Mouse (Mus musculus) midbrain, embryonic 12.5 days (tissue): ENCODE results near the gene Smim4. TPM values are rescaled to one million over a fixed set of nuclear protein-coding genes. Genes with fewer than 3 reads are reported as not detected.

ENCODE experiments used
- ATAC-seq: fragments of 200-750 bp; cut with Nextera tagmentation; 2 replicates; pipeline ENCODE4 v1.8.0; 2017; ENCODE audit warnings: low read depth, moderate TSS enrichment, moderate library complexity; ENCODE audit not compliant: low FRiP score
- H3K27ac ChIP-seq: fragments of 300-500 bp; sonication (generic); replicated peaks from 2 replicates; pipeline ENCODE4 v1.5.1; 2016; ENCODE audit warnings: mild to moderate bottlenecking
- H3K27me3 ChIP-seq: fragments of 300-500 bp; sonication (generic); 2 replicates; pipeline ENCODE4 v1.6.1; 2016; ENCODE audit warnings: mild to moderate bottlenecking
- H3K36me3 ChIP-seq: fragments of 300-500 bp; sonication (generic); 2 replicates; pipeline ENCODE4 v1.6.1; 2016
- H3K4me1 ChIP-seq: fragments of 300-500 bp; sonication (generic); 2 replicates; pipeline ENCODE4 v1.6.1; 2016
- H3K4me2 ChIP-seq: fragments of 300-500 bp; sonication (generic); replicated peaks from 2 replicates; pipeline ENCODE4 v1.6.1; 2016; ENCODE audit warnings: mild to moderate bottlenecking, moderate library complexity
- H3K4me3 ChIP-seq: fragments of 300-500 bp; sonication (generic); 2 replicates; pipeline ENCODE4 v1.5.1; 2016; ENCODE audit warnings: mild to moderate bottlenecking
- H3K9ac ChIP-seq: fragments of 300-500 bp; sonication (generic); replicated peaks from 2 replicates; pipeline ENCODE4 v1.6.1; 2016; ENCODE audit warnings: mild to moderate bottlenecking, moderate library complexity
- H3K9me3 ChIP-seq: fragments of 300-500 bp; sonication (generic); 2 replicates; pipeline ENCODE4 v1.6.1; 2016; ENCODE audit warnings: mild to moderate bottlenecking
- WGBS: fragments of 180-500 bp; shearing (Covaris S2); methylation state at CpG from one replicate; pipeline ENCODE4 v1.1.7; 2016; 5-methylcytosine and 5-hydroxymethylcytosine counted together
- polyA plus RNA-seq: library from polyadenylated mRNA; unstranded; fragments of >200 nt; fragmentation: Nextera tagmentation; extraction: Ambion mirVana; gene quantifications from 2 replicates; pipeline ENCODE4 v1.2.1, GENCODE M21; 2016

Gene Smim4
- polyA plus RNA-seq, 1 experiment from 2014 or later: 61.1 TPM

- 55% methylated on average over 7 of the region's 7 CpGs for WGBS
- Histone ChIP-seq H3K36me3 (peaks cover 10% of the 10 kb centered on the region), H3K4me1 (0 out of 2 replicates have a peak, but pooled peaks cover 4% of the 10 kb centered on the region), H3K27me3 (no peaks in the 10 kb centered on the region), H3K9ac (no peak overlapping the region), H3K4me2 (no peak overlapping the region), H3K27ac (no peak overlapping the region), H3K9me3 (no peaks in the 10 kb centered on the region), H3K4me3 (no peak overlapping the region)
- ATAC-seq: no peak
These were observed 36.7 kb upstream of the Smim4 start for GRCm38 (mm10) chr14:31165458-31165857.

DNA sequence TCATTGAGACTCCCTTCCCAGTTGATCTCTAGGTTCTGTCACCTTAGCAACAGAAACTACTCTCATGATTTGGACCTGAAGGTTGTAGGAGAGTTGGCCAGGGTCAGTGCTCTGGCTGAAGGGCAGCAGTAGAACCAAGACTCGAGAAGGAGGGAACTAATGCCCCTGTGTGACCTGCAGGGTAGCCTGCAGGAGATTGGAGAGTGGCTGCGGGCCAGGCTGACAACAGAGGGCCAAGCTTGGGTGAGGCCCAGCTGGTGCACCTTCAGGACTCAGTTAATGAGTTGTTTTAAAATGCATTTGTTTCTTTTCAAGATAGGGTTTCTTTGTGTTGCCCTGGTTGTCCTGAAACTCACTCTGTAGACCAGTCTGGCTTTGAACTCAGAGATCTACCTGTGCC lies 36.3 kb upstream of the Smim4 start:
- H3K9ac ChIP-seq: no peak overlapping the region
- ATAC-seq: no peak
- 61% methylated on average over 2 of the region's 2 CpGs for WGBS

DNA sequence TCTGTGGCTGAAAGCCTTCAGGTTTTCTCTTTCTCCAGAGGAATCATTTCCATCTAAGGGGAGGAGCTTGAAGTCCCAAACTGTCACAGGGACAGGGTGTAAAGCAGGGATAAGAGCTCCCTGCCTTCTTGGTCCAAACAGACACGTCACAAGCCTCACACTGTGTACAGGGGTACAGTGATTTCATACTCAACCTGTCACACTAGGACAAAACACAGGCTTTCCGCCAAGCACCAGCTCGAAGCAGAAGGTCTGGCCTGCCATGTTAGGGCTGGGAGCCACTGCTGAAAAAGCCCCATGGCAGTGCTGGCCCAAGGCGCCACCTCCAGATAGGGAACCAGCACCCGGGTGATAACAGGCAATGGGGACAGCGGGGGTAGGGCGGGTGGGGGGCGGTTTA lies 35.3 kb upstream of the Smim4 start:
- H3K36me3 ChIP-seq: no peaks in the 10 kb centered on the region
- no peaks in the 10 kb centered on the region for H3K27me3 ChIP-seq
- H3K9ac ChIP-seq: no peak overlapping the region
- H3K4me2 ChIP-seq: no peak overlapping the region
- H3K4me3 ChIP-seq: no peak overlapping the region
- H3K9me3 ChIP-seq: no peaks in the 10 kb centered on the region
- H3K27ac ChIP-seq: no peak overlapping the region
- 83% methylated on average over 8 of the region's 8 CpGs for WGBS
- no peak for ATAC-seq
- H3K4me1 ChIP-seq: 0 out of 2 replicates have a peak, but pooled peaks cover 4% of the 10 kb centered on the region

More for the DNA sequence above, 36.3 kb upstream of the Smim4 start:
- no peak overlapping the region for H3K4me2 ChIP-seq
- H3K4me3 ChIP-seq: no peak overlapping the region
- H3K4me1 ChIP-seq: 0 out of 2 replicates have a peak, but pooled peaks cover 4% of the 10 kb centered on the region
- no peaks in the 10 kb centered on the region for H3K27me3 ChIP-seq
- peaks cover 5% of the 10 kb centered on the region for H3K36me3 ChIP-seq
- H3K9me3 ChIP-seq: no peaks in the 10 kb centered on the region
- H3K27ac ChIP-seq: no peak overlapping the region

DNA sequence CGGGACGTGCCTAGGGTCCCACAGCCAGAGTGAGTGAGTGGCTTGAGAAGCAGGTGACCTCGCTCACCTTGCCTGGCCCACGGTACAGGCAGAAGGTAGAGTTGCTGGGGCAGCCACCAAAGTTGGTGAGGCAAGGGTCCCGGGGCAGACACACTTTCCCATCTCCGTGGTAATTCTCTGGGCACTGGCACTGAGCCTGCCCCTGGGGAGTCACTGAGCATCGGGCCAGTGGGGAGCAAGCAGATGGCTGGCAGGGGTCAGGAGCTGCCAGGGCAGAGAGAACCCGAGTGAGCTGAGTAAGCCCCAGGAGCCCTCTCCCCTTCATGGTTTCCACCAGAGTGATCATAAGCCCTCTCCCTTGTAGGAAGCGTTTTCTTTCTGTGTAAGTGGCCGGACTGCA lies 32.9 kb upstream of the Smim4 start:
- H3K4me2 ChIP-seq: no peak overlapping the region
- H3K27me3 ChIP-seq: no peaks in the 10 kb centered on the region
- H3K9me3 ChIP-seq: no peaks in the 10 kb centered on the region
- no peak overlapping the region for H3K27ac ChIP-seq
- no peak overlapping the region for H3K9ac ChIP-seq
- 63% methylated on average over 10 of the region's 10 CpGs for WGBS
- H3K4me1 ChIP-seq: 0 out of 2 replicates have a peak, but pooled peaks cover 4% of the 10 kb centered on the region
- H3K36me3 ChIP-seq: no peaks in the 10 kb centered on the region
- H3K4me3 ChIP-seq: no peak overlapping the region
- ATAC-seq: no peak

- no peak overlapping the region for H3K9ac ChIP-seq
- no peaks in the 10 kb centered on the region for H3K27me3 ChIP-seq
- ATAC-seq: no peak
- 0 out of 2 replicates have a peak, but pooled peaks cover 1% of the 10 kb centered on the region for H3K4me1 ChIP-seq
- H3K9me3 ChIP-seq: no peaks in the 10 kb centered on the region
- no peaks in the 10 kb centered on the region for H3K36me3 ChIP-seq
- H3K4me2 ChIP-seq: no peak overlapping the region
- WGBS: 88% methylated on average over 7 of the region's 7 CpGs
- H3K4me3 ChIP-seq: no peak overlapping the region
- H3K27ac ChIP-seq: no peak overlapping the region
These were observed 32.4 kb upstream of the Smim4 start for GRCm38 (mm10) chr14:31161191-31161590.

DNA sequence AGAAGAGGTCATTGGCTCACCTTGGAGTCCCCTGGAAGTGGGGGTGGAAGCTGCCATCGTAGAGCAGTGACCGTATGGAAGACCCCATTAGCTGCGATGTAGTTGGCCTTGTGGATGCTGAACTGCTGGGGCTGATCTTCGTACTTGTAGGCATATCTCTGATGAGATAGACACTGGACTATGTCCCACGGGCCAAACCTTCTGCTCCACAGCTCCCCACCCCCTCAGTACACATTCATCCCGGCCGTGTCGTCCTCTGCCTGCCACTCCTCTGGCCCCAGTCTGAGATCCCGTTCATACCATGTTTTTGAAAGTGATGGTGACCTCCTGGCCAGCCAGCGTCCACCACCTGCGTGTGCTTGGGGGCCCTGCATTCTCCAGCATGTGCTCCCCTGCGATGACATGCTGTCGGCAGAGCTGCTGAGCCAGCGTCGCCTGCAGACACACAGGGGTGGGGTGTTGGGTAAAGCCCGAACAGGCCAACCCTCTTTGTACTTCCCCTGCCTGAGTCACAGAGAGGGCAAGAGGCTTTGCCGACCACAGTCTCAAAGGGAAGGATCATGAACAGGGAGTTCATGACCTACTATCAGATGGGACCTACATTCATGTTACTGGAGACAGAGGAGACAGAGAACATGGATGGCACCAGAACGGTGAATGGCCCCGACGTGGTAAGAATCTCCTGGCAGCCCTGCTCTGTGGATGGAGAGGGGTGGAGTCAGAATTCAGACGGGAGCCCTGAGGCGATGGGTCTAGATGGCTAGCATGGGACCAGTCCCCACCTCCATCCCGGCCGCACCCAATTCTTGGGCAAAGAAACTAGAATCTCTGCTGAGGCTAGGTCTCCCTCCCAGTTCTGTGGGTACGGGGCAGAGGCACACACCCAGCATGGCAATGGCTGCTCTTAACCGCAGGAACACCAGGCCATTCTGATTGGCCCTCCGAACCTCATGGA lies 31.7 kb upstream of the Smim4 start:
- 84% methylated on average over 27 of the region's 27 CpGs for WGBS
- Histone ChIP-seq H3K4me3 (no peak overlapping the region), H3K27me3 (no peaks in the 10 kb centered on the region), H3K4me1 (no peaks in the 10 kb centered on the region), H3K36me3 (no peaks in the 10 kb centered on the region), H3K4me2 (no peak overlapping the region), H3K27ac (no peak overlapping the region), H3K9ac (no peak overlapping the region), H3K9me3 (no peaks in the 10 kb centered on the region)
- no peak for ATAC-seq

- 94% methylated on average over 11 of the region's 11 CpGs for WGBS
- Histone ChIP-seq H3K4me2 (no peak overlapping the region), H3K9ac (no peak overlapping the region), H3K4me1 (no peaks in the 10 kb centered on the region), H3K36me3 (peaks cover 22% of the 10 kb centered on the region), H3K27ac (no peak overlapping the region), H3K4me3 (no peak overlapping the region), H3K9me3 (no peaks in the 10 kb centered on the region), H3K27me3 (no peaks in the 10 kb centered on the region)
- ATAC-seq: no peak
These were observed 16.9 kb upstream of the Smim4 start for GRCm38 (mm10) chr14:31145694-31146093.

DNA sequence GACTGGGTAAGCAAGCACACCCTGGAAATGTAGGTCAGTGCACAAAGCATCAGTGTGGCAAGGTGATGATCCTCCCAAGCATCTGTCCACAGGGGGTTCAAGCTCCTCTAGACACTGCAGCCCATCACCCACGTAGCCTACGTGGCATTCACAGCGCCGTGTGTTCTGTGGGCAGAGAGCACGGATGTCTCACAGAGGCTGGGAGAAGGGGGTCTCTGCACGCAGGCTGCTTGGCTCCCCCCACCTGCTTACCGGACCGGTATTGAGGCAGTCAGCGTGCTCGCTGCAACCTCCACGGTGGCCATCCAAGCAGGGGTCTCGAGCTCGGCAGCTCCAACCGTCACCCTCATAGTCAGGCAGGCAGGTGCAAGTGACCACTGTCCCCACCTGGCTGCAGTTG lies 12.3 kb upstream of the Smim4 start:
- no peaks in the 10 kb centered on the region for H3K27me3 ChIP-seq
- H3K4me2 ChIP-seq: no peak overlapping the region
- ATAC-seq: no peak
- H3K9ac ChIP-seq: no peak overlapping the region
- H3K36me3 ChIP-seq: peaks cover 69% of the 10 kb centered on the region
- no peaks in the 10 kb centered on the region for H3K4me1 ChIP-seq
- no peak overlapping the region for H3K4me3 ChIP-seq
- H3K9me3 ChIP-seq: no peaks in the 10 kb centered on the region
- H3K27ac ChIP-seq: no peak overlapping the region
- 97% methylated on average over 14 of the region's 14 CpGs for WGBS

DNA sequence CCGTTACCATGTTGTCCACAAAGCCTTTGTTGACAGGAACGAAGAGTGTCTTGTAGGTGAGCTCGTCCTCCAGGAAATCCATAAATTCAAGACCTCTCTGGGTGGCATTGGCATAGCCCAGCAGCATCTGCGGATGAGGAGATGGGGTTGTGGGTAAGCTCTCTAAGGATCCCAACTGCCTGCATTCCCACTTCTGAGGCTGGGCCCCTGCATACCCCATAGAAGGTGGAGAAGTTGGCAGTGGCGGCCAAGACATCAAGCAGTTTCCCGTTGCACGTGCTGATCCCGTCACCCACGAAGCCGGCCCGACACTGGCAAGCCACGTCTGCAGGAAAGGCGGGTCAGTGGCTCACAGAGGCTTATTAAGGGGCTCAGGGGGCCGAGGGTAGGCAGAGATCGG lies 11.4 kb upstream of the Smim4 start:
- Histone ChIP-seq H3K9ac (no peak overlapping the region), H3K4me1 (no peaks in the 10 kb centered on the region), H3K36me3 (peaks cover 78% of the 10 kb centered on the region), H3K9me3 (no peaks in the 10 kb centered on the region), H3K27me3 (no peaks in the 10 kb centered on the region), H3K27ac (no peak overlapping the region), H3K4me2 (no peak overlapping the region), H3K4me3 (no peak overlapping the region)
- 92% methylated on average over 15 of the region's 15 CpGs for WGBS
- no peak for ATAC-seq

GRCm38 (mm10) chr14:31139666-31140065 lies 10.9 kb upstream of the Smim4 start:
- H3K27ac ChIP-seq: no peak overlapping the region
- no peaks in the 10 kb centered on the region for H3K27me3 ChIP-seq
- 92% methylated on average over 12 of the region's 12 CpGs for WGBS
- no peak for ATAC-seq
- H3K4me3 ChIP-seq: no peak overlapping the region
- H3K9ac ChIP-seq: no peak overlapping the region
- no peaks in the 10 kb centered on the region for H3K9me3 ChIP-seq
- H3K4me2 ChIP-seq: no peak overlapping the region
- H3K4me1 ChIP-seq: 0 out of 2 replicates have a peak, but pooled peaks cover under 1% of the 10 kb centered on the region
- peaks cover 82% of the 10 kb centered on the region for H3K36me3 ChIP-seq

DNA sequence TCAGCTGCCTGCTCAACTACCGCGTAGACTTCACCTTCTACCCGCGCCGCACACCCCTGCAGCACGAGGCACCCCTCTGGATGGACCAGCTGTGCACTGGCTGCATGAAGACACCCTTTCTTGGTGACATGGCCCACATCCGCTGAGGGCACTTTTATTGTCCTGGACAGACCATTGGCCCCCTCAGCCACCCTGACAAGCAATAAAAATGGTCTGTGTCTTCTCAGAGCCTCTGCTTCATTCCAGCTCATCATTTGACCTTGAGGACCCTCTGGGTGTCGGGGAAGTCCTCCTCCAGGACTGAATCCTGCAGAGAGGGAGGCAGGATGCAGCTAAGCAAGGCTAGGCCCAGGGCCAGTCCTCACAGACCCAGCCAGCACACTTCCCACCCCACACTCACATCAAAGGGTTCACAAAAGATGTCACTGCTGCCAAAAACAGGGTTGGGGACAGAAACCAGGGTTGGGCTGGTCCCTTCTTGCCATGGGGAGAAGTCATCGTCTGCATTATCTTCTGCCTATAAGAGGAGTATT lies 10.2 kb upstream of the Smim4 start:
- Histone ChIP-seq H3K36me3 (peaks cover 89% of the 10 kb centered on the region), H3K4me1 (0 out of 2 replicates have a peak, but pooled peaks cover 5% of the 10 kb centered on the region), H3K9me3 (no peaks in the 10 kb centered on the region), H3K27me3 (no peaks in the 10 kb centered on the region), H3K9ac (no peak overlapping the region), H3K4me3 (no peak overlapping the region), H3K27ac (0 out of 2 replicates have a peak overlapping the region, but pooled peaks have one; percentile 15), H3K4me2 (no peak overlapping the region)
- no peak for ATAC-seq
- 97% methylated on average over 9 of the region's 9 CpGs for WGBS

- Histone ChIP-seq H3K27me3 (no peaks in the 10 kb centered on the region), H3K4me2 (no peak overlapping the region), H3K4me1 (peaks cover 10% of the 10 kb centered on the region), H3K9me3 (no peaks in the 10 kb centered on the region), H3K9ac (no peak overlapping the region), H3K36me3 (peaks cover 95% of the 10 kb centered on the region), H3K4me3 (no peak overlapping the region), H3K27ac (0 out of 2 replicates have a peak overlapping the region, but pooled peaks have one; percentile 15)
- no peak for ATAC-seq
- 87% methylated on average over 23 of the region's 35 CpGs for WGBS
These were observed 9.6 kb upstream of the Smim4 start for GRCm38 (mm10) chr14:31138219-31138896.
